Mouse (Mus musculus) MEL-GATA-1-ER (cell line): ENCODE measurements around the gene Chchd3.

Experiments used
- DNase-seq: peaks from one replicate; pipeline ENCODE4 v3.0.0-alpha.2; 2012; ENCODE audit warnings: low read depth; ENCODE audit errors: extremely low read depth

Gene Chchd3

GRCm38 (mm10) chr6:33004607-33005006, 55.5 kb downstream of the Chchd3 start:
- DNase-seq = no peak

DNA sequence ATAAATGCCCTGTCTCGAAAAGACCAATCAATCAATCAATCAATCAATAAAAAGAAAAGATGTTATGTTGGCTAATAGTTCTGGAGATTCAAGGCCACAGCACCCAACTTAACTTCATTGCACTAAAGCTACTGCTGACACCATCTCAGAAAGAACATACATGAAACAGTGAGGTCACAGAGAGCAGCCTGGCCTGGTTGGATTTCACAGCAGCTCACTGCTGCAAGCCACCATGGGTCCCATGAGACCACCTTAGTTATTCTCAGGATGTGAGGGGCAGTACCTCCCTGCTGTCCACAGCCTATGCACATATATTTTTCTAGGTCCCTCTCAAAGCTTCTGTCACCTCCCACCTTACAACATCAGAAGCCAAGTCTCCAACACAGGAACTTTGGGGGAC, 57.1 kb downstream of the Chchd3 start:
- no peak for DNase-seq

- no peak for DNase-seq
Observed at GRCm38 (mm10) chr6:33001271-33001670, 58.8 kb downstream of the Chchd3 start.

DNA sequence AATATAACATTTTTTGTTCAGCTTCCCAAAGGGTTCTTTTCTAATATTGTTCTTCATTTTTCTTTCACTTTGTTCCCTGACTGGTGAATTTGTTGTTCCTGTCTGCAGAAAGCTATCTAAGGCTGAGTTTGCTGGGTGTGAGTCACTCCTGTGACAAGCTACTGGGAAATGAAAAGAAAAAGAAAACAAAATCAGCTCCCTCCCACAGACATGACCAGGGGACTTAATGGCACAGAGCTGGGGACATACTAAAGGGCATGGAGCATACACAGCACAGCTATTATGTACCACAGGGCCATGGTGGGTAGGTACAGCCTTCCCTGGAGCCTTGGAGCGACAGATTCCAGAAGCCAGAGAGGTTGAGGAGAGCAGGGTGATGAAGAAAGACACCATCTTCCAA, 63.5 kb downstream of the Chchd3 start:
- no peak for DNase-seq

- DNase-seq = no peak
Observed at GRCm38 (mm10) chr6:32993847-32994246, 66.2 kb downstream of the Chchd3 start.

- no peak for DNase-seq
Observed at GRCm38 (mm10) chr6:32990061-32990633, 69.9 kb downstream of the Chchd3 start.

- no peak for DNase-seq
Observed at GRCm38 (mm10) chr6:32988561-32988960, 71.5 kb downstream of the Chchd3 start.

DNA sequence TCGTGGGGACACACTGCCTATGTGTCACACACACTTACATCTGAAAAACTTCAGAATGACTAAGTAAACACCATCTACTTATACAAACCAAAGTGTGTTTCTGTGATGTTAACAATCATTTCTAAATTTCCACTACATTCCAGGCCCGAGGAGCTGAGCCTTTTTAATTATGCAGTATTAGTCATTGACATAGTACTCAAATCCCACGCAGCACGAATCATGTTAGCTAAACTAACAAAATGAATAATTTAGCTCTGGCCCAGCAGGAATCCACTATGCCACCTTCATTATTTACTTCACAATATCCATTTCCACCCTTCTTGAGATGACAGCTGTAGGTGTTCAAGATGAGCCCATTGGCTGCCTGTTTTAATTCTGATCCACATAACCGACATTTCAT, 76.2 kb downstream of the Chchd3 start:
- DNase-seq = no peak

GRCm38 (mm10) chr6:32981253-32981652, 78.8 kb downstream of the Chchd3 start:
- no peak for DNase-seq

- no peak for DNase-seq
Observed at GRCm38 (mm10) chr6:32978811-32979210, 81.2 kb downstream of the Chchd3 start.

DNA sequence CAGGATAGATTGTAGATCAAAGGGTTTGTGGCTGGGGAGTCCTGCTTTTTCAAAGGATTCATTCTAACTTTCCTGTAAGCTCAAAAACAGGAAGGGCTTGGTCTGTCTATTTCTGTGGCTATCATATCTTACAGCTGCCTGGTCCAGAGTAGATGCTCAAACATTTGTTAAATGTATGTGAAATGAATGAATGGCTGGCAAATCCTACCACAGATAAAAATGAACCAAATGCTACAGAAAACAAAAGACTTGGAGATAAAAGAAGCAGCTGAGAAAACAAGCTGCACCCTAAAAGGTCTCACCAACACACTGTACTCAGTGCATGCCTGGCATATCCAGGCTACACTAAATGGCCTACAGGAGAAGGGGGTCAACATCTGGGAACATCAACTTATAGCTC, 88.1 kb downstream of the Chchd3 start:
- DNase-seq = peak; percentile 49

DNA sequence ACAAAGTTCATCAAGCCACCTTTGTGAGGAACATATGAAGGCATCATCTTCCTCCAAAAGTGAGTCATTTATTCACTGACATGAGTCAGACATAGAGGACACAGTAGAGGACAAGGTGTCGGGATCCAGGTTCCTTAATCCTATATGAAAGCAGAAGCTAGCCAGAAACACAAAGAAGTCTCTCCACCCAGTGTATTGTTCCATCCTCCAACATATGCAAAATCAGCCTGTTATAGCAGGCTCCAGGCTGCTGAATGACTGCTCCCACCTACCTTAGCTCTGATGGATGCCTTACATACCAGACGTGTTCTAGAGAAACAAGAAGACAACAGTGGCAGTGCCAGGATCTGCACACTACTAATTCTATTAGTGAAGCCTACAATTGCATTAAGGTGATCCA, 91.1 kb downstream of the Chchd3 start:
- no peak for DNase-seq

- DNase-seq = no peak
Observed at GRCm38 (mm10) chr6:32962048-32962447, 98.0 kb downstream of the Chchd3 start.

DNA sequence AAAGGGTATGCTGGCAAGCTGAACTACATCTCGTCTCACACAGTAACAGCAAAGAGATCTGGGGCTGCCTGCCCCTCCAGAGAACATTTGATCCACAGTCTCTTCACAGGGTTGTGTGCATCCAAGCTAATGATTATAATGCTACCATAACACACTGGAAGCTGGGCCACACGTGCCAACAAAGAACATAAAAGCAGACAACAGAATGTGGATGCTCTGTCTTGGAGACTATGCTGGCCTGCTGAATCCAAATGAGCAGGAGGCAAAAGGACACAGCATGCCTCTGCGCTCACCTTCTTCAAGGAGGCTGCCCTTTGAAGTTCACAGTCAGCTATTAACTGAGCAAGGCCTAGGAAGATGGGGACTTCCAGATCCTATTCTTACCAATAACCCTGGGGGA, 98.6 kb downstream of the Chchd3 start:
- DNase-seq = no peak

DNA sequence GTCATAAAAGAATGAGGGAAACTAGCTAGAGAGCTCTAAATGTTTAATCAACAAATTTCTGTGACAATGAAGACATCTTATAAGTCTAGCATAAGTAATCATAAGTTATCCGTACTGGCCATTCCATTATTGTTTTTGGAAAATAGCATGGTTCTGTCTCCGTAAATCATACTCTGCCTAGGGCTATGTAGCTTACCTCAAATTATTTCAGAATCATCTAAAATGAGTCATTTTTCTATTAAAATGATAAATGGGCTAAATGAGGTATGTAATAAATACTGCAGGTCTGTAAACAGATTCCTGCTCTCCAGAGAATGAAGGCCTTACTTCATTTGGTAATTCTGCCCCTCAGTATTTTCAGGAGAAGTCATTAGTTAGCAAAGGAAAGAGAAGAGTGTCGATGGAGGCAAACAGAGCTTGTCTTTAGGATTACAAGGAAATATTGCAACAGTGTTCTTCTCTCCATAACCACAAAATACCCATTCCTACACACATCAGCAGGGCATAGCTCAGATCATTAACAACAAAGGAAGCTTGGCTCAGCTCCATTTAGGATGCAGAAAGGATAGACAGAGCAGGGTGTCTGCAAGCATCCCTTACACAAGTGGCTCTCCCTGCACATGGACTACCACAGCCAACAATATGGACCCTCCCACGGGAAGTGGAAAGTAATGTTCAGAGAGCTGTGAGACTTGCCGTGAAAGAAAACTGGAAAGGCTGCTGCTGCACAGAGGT, 100.1 kb downstream of the Chchd3 start:
- DNase-seq = no peak

DNA sequence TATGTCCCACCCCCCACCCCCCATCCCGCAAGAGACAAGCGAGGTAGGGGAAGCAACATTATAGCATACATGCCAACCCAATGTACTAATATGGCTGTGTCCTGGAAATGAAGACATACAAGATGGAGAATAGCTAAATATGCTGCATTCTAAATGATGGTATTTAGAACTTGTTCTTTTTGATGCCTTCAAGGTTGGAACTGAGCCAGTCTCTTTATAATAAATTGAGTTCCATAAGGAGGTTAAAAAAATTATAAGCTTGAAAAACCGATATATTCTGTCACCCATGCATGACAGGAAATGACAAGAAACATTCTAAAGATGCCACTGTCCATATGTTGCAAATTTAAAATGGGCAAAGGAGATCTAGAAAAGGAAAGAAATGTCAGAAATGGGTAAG, 104.6 kb downstream of the Chchd3 start:
- DNase-seq = no peak

DNA sequence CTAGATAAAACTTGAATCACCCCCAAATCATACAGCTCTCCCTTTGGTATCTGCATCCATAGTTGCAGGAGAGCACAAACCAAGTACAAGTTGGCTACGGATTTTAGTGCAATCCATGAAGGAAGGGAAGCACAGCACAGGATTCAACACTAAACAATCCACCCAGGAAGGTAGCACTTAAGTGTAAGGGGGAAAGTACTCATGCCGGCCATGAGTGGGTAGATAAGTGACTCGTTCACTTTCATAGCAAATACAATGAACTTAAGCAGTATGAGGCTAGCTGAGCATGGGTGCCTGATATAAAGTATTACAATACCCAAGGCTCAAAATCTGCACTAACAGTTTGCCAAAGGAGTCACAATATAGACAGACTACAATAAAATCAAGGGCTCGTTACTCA, 109.1 kb downstream of the Chchd3 start:
- no peak for DNase-seq

DNA sequence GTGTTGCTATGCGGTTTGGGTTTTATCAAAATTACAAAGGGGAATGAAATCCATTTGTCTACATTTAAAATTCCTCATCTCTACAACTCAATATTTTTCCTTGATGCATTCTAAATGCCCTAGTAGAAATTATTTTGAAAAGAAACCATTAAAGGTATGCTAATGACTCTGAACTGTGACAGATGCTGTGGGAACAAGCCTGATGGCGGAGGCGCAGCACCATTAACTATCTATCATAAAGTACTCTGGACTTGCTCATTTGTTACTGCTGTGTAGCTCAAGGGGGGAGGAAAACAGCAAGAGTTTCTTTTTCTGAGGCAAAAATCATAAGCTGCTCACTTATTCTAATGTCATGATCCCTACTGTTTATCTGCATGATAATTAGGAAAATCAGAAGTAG, 110.4 kb downstream of the Chchd3 start:
- DNase-seq = no peak

GRCm38 (mm10) chr6:32947225-32947624, 112.8 kb downstream of the Chchd3 start:
- no peak for DNase-seq

DNA sequence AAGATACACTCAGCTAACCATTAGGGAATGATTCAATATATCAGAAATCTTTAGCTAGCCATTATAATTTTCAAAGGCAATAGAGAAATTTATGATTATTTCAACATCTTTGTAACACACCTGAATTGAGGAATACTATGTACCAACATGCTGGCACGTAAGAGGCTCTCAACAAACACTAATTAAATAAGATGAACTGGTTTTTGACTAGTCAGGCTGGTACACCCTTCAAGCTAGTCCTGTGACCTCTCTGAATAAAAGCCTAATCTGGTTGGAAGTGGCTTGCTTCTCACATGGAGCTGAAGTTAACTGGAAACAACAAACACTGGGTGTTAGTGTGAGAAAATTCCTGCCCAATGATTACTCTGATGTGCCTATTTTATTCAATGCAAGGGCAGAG, 115.1 kb downstream of the Chchd3 start:
- no peak for DNase-seq

DNA sequence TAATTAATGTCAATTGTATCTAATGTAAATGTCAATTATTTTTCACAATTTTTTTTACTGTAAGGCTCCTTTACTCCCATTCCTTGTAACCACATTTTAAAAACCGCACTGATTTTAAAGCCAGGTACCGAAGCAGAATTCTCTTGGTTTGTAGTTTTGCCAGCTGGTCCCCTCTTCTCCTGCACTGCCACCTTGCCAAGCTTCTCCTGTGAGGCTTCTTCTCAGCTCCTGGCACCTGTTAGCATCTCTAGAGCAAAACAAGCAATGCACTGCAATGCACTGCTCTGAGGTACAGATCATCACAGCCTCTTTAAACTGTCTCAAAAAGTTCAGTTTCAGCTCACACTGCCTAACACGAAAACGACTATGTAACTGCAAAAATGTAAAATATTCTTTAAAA, 116.4 kb downstream of the Chchd3 start:
- no peak for DNase-seq

DNA sequence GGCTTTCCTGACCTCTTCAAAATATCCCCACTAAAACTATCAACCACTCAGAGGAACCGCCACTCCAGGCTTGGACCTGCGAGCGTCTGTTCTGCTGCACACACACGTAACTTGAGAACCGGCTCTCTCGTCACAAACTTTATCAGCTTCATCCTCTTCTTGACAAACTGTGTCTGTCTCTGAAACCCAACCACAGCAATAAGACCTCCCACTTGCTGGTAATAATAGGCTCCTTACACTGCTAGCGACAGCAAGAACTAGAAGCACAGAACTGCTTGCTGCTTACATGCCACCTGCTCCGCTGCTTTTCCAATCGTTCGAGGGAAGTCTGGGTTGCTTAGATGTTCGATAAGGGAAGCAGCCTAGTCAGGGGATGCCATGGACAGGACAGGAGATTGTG, 119.8 kb downstream of the Chchd3 start:
- no peak for DNase-seq

DNA sequence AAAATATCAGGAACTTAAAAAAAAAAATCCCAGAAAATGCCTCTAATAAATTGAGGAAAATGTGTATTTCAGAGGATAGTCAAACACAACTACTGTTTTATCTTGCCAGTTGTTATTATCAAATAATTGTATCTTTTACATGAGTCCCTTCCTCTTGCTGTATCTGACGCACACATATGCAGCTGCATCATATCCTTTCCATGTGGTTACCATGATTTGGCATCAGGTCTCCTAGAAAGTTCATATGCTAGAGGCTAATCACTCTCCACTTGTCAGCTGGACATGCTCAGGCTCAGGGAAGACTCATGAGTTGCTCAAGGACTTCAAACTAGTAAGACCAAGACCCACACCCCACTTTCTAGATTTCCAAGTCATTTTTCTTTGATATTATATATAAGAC, 122.4 kb downstream of the Chchd3 start:
- DNase-seq = no peak
